Mouse (Mus musculus) R1 (cell line): Measurements from ENCODE around the gene Tor3a.

Experiments
- DNase-seq: peaks from one replicate; pipeline ENCODE4 v3.0.0-alpha.2; 2018; ENCODE audit warnings: low read depth, low spot score

The Tor3a gene

DNA sequence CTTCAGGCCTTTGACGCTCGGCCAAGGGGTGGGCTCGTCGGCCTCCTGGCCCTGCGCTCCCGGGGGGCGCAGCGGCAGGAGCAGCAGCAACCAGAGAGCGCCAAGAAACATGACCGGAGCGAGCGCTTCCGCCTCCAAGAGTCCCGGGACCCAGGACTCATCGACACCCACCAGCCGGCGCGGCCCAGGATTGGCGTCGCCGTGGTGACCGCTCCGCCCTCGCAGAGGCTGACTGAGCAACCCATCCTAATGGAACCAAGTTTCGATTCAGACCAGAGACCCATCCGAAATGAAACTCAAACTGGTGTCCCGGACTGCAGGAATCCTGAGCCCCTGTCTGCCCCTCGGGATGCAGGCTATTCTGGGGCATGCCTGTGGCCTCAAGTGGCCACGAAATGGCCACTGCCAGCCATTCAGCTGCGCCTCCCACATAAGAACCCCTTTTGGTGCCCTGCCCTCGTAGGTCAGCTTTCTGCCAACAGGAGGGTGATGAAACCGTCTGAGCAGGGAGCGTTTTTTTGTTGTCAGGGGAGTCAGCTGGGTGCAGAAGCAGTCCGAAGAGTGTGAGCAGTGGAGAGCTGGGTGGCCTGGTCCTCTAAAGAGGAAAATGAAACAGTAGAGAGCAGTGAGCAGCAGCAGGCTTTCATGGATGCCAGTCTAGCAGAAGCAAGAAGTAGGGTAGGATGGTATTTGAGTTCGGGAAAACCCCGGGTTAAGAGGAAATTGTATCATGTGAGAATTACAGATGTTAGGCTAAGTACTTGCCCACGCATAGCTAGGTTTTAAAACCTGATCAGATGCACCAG, at the start of gene Tor3a:
Gene Tor3a (minus strand): TSS at position 162 of the 806 bp plus-strand sequence.
- DNase-seq = peak; percentile 78

DNA sequence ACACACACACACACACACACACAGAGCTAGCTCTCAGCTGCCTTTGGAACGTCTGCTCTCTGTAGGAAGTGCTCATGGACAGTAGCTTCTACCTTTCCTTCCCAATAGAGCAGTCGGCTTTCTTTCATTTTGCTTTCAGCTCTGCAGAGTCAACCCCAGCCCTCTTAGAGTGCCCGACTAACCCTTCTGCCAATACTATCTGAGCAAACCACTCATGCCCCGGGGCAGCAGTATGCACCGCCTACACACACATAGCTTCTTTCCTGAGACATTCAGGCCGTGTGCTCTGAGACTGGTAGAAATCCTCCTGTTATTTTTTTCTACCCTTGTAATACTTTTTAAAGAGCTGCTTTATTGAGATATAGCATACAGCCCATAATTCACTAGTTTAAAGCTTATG, 47.9 kb upstream of the Tor3a start:
- no peak for DNase-seq

DNA sequence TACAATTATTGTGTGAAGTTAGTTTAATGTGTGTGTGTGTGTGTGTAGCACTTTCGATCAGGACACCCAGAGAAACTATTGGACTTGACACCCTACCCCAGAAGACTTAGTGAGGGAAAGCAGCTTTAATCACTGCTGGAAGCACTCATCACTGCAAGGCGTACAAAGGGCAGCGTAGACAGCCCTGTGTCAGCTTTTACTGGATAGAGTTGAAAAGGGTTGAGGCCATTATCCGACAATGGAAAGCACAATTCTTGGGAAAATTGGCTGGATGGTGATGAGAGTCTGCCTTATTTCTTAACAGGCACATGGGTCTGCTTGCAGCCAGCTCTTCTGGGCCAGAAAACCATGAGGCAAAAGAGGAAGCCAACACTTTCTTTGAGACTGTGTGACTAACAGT, 45.9 kb upstream of the Tor3a start:
- DNase-seq = no peak

- DNase-seq = peak; percentile 92
Measured at GRCm38 (mm10) chr1:156718950-156719805, 45.0 kb upstream of the Tor3a start, which contains the start of gene Fam20b. Gene Fam20b, minus strand, starts transcription at chr1:156719086.

- peak; percentile 72 for DNase-seq
Measured at GRCm38 (mm10) chr1:156718286-156718949, 44.3 kb upstream of the Tor3a start.

DNA sequence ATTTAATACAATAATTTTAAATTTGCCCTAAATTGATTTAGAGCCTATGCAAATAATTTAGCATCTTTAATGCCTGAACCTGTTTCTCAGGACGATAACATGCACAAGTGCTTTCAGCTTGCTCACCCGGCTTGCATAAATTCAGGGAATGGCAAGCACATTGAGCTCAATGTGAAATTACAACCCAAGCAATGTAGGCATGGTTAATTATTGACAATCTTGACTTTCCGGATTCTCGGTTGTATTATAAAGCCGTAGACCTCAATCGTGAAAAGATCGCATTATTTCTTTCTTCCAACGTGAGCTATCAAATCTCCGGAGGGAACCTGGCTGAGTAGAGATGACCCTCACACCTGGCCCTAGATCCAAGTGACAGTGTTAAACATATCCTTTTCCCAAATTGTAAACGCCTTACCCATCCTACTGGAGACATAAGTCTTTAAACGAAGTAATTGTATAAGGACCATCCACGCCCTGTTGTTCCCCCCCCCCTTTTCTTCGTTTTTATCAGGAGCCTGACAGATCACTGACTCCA, 43.7 kb upstream of the Tor3a start:
- no peak for DNase-seq

DNA sequence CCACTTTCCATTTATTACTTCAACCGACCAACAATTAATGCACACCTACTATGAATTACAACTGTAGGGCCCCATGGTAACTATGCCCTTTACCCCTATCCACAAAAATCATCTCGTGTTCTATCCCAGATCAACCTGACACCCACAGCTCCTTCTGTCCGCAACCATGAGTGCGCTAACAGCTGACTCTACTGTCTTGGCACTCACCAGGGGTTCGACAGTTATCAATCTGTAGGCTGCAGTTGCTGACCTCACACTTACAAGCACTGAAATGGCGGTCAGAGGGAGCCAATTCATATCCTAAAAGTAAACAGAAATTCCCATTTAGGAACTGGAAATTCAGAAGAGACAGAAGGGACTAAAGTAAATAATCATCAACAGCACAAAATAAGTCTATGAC, 42.5 kb upstream of the Tor3a start:
- no peak for DNase-seq

DNA sequence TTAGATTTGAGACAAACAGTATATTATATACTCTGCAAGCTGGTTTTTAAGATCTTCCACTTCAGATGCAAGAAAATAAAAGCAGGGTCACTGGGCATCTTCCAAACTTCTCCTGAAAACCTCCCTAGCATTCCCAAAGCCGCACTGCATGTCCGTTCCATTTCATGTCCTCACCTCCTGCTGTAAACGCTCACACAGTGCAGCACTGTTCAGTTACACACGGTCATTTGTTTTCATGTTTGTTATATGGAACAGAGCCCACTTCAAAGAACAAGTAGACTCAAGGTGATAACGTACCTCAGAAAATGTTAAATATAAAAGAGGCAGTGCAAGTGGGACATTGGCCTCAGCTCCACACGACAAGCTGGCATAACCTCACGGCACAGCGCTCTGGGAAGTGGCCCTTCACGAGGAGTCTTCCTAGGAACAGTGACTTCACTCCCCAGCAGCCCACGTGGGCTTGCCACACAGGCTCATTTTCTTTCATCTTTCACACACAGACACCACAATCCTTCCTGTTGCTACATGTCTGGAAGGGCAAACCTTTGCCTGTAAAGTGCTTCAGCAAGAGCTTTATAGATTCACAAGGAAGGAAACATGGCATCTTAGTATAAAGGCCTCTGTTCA, 36.4 kb upstream of the Tor3a start:
- DNase-seq = no peak

- no peak for DNase-seq
Measured at GRCm38 (mm10) chr1:156708672-156709071, 34.5 kb upstream of the Tor3a start.

DNA sequence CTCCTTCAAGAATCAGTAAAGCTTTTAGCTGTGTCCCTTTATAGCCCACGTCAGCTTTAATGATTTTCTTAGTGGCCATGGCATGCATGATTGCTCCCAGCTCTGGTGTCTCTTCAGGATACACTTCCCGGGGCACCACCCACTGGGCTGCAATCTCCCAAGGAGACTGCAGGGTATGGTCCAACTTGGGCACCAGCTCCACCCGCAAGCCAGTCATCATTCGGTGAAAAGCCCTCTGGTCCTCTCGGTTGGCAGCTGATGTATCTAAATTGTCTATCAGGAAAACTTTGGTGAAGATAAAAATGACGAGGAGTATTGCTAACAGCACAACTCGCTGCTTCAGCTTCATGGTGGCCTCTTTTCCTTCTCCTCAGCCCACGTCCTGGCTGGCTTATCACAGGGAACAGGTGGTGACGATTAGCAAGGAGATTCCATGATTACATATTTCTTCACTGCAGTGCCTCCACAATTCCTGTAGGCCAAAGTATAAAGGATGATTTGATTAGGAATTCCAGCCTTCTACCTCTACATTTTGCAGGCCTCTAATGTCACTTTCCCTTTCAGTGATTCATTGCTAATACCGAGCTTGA, 31.6 kb upstream of the Tor3a start:
- DNase-seq = no peak

DNA sequence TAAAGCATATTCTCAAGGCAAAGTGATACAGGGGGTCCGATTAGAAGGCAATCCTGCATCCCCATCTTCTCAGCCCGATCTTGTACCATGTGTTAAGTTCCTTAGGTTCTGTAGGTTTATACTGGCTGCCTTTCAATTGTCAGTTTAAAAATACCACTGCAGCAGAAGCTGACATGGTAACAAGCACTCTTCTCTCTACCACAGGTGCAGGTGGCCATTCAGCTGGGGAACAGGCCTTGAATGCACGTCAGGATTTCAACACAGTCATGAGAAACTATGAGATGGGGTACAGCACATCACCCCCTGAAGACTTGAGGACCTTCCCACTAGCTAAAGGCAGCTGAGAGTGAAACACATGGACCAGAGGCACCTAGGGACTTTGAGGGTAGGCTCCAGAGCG, 29.3 kb upstream of the Tor3a start:
- no peak for DNase-seq

DNA sequence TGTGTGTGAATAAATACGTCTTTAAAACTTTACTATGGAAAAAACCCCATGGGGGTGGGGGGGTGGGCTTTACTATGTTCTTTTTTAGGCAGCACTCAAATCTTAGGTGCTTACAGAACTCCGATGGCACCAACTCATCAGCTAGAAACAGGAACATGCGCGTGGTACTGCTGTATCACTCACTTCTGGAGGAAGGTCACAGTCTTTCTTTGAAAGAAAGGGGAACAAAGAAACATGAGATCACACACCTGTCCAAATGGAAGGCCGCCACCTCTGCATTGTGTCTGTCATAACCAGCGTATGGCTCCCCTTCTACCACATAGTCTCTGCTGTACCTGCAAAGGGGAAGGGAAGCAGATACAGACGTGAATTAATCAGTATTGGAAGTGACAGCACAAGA, 28.0 kb upstream of the Tor3a start:
- no peak for DNase-seq

DNA sequence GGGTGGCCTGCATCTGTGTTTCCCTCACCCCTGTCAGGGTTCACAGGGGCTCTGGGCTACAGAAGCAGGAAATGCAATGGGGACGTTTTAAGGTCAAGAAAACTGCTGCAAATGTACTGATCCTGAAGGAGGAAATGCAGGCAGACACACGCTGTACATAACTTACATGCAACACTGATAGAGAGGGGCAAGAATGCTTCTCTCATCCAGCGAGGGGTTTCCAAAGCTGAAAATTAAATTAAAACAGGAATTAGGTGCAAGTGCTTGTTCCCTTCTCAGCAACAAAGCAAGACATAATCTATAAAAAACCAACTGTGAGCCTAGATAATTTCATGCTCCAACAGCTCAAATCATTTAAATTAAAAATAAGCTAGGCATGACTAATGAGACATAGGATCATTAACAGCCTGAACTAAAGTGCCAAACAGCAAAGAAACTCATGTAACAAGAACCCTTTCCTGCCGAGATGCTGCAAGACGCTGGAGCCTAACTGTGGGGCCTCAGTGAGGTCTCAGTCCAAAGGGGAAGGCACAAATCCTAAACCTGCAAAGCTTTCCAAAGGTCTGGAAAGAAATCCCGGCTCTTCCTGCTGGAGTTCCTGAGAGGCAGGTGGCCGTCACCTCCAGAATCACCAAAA, 12.0 kb upstream of the Tor3a start:
- no peak for DNase-seq

- no peak for DNase-seq
Measured at GRCm38 (mm10) chr1:156679599-156679998, 5.4 kb upstream of the Tor3a start.

DNA sequence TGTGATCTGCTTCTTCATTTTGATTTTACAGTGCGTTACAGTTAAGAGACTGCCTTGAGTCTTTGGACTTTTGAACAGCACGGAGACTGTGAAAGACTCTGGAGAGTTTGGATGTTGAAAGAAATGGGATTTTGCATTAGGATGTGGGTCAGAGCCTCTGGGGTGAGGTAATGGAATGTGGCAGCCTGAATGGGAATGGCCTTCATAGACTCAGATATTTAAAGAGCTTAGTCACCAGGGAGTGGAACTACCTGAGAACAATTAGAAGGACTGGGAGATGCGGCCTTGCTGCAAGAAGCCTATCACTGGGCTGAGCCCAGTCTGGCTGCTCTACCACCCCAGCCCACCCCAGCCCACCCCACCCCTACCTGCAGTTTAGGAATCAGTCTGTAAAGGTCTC, 3.1 kb upstream of the Tor3a start:
- peak; percentile 84 for DNase-seq

DNA sequence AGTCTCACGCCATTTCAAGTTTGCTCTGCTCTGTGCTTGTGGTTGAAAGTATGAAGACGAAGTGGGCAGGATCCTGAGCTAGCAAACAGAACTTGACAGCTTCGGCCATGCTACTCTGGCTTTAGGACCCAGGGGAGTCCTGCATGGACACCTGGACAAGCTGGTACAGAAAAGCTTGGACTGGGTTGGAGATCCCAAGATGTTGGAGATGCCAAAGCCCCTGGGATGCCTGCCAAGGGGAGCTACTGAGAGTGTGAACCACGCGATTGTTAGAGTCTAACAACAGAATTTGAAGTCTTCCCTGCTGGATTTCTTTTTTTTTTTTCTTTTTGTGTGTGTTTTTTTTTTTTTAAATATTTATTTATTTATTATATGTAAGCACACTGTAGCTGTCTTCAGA, 2.4 kb upstream of the Tor3a start:
- no peak for DNase-seq

GRCm38 (mm10) chr1:156676171-156676570, 2.0 kb upstream of the Tor3a start:
- DNase-seq = peak; percentile 91

DNA sequence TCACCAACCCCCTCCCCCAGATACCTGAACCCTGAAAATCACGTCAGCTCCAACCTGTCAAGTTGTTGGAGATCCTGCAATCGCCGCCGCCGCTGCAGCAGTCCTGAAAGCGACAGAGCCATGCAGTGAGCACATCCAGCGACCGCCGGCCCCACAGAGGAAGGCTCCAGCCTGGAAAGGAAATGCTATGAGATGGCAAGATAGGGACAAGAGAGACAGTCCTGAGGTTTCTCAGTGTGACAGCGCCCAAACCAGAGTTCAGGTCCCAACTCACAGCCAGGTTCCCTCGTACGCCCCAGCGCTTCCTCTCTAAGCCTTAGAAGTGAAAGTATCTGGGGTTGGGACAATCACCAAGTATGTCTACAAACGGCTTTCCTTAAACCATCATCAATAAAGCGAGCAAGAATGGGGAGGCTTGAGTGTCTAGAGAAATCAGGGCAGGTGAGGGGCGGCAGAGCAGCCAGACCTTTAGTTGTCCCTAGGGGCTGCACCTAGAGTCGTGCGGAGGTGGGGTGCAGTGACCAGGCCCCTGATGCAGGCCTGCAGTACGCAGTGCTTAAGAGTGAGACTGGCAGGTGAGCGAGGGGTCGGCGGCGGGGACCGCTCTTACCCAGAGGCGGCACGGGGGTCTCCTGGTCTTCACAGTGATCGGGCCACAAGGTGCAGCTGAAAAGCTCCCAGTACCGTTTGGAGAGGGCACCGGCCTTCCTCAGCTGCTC, 521 bp downstream of the Tor3a start:
- DNase-seq = peak; percentile 61

- DNase-seq = peak; percentile 85
Measured at GRCm38 (mm10) chr1:156672720-156673475, 1.3 kb downstream of the Tor3a start.
